Mouse (Mus musculus): ENCODE measurements around the gene Pomt1. TPM values are rescaled to one million over a fixed set of nuclear protein-coding genes. Genes with fewer than 3 reads are reported as not detected.

Pomt1 gene
- polyA plus RNA-seq, 1 experiment from 2014 or later, result 29.4 TPM

Other genes with a start within 250 kb of the Pomt1 start
- 4.0 and 4.4 TPM in 2 replicates for gene Fam78a, start 151.7 kb upstream of the Pomt1 start, polyA plus RNA-seq (2016; fragmentation: Nextera tagmentation; extraction: Ambion mirVana)
- gene Plpp7, start 141.1 kb upstream of the Pomt1 start, polyA plus RNA-seq (2016; fragmentation: Nextera tagmentation; extraction: Ambion mirVana), result 5.0 and 5.7 TPM in 2 replicates
- gene Prrc2b, start 85.5 kb upstream of the Pomt1 start, polyA plus RNA-seq (2016; fragmentation: Nextera tagmentation; extraction: Ambion mirVana), result 69.2 and 89.9 TPM in 2 replicates
- 64.8 and 65.3 TPM in 2 replicates for gene Uck1, start 23.6 kb downstream of the Pomt1 start, polyA plus RNA-seq (2016; fragmentation: Nextera tagmentation; extraction: Ambion mirVana)
- gene Golga2, start 50.8 kb downstream of the Pomt1 start, polyA plus RNA-seq (2016; fragmentation: Nextera tagmentation; extraction: Ambion mirVana), result 24.9 and 28.4 TPM in 2 replicates
- gene Swi5, start 51.5 kb downstream of the Pomt1 start, polyA plus RNA-seq (2016; fragmentation: Nextera tagmentation; extraction: Ambion mirVana), result 368 and 439 TPM in 2 replicates
- 55.4 and 62.1 TPM in 2 replicates for gene Ciz1, start 115.7 kb downstream of the Pomt1 start, polyA plus RNA-seq (2016; fragmentation: Nextera tagmentation; extraction: Ambion mirVana)
- gene Dnm1, start 116.7 kb downstream of the Pomt1 start, polyA plus RNA-seq (2016; fragmentation: Nextera tagmentation; extraction: Ambion mirVana), result 38.8 and 46.8 TPM in 2 replicates
- 44.3 and 45.8 TPM in 2 replicates for gene 1110008P14Rik, start 145.3 kb downstream of the Pomt1 start, polyA plus RNA-seq (2016; fragmentation: Nextera tagmentation; extraction: Ambion mirVana)
- 0.95 TPM in 1 of 2 replicates, not detected in the other for gene Lcn2, start 151.7 kb downstream of the Pomt1 start, polyA plus RNA-seq (2016; fragmentation: Nextera tagmentation; extraction: Ambion mirVana)
- gene Ptges2, start 159.3 kb downstream of the Pomt1 start, polyA plus RNA-seq (2016; fragmentation: Nextera tagmentation; extraction: Ambion mirVana), result 32.2 and 36.7 TPM in 2 replicates
- gene Naif1, start 213.9 kb downstream of the Pomt1 start, polyA plus RNA-seq (2016; fragmentation: Nextera tagmentation; extraction: Ambion mirVana), result 5.1 and 5.6 TPM in 2 replicates
- gene Slc25a25, start 214.9 kb downstream of the Pomt1 start, polyA plus RNA-seq (2016; fragmentation: Nextera tagmentation; extraction: Ambion mirVana), result 26.0 and 28.3 TPM in 2 replicates